Mouse (Mus musculus): ENCODE data around the gene Nup210l.

- TF ChIP-seq CTCF (IDR thresholded peaks at IDR 0.05; ENCODE audit: borderline replicate concordance, insufficient read depth, low read depth, low read length) (no peak), POLR2A (IDR thresholded peaks at IDR 0.05; ENCODE audit: borderline replicate concordance, insufficient read depth, low read length) (no peak)
These were observed 25.7 kb upstream of the Nup210l start for GRCm38 (mm10) chr3:90078224-90078623.
